Mouse (Mus musculus) mesoderm, embryonic 11.5 days (tissue): ENCODE measurements at regions not wholly inside any gene's neighbourhood (a gene's known extent, or its start where the extent isn't known, plus 50 kb on each side); places are given as distances from the start of the nearest gene placed in this dataset.
A peak's percentile ranks its signal among the peaks of the same experiment; 100 is the strongest.
"Not testable (repeated sequence)": the region's sequence is repeated elsewhere in the genome, so short reads cannot be mapped to it uniquely, and the experiment has no call there.

Source experiments
- DNase-seq: peaks from one replicate; pipeline ENCODE4 v3.0.0-alpha.2; 2012; ENCODE audit warnings: low read depth, low spot score

DNA sequence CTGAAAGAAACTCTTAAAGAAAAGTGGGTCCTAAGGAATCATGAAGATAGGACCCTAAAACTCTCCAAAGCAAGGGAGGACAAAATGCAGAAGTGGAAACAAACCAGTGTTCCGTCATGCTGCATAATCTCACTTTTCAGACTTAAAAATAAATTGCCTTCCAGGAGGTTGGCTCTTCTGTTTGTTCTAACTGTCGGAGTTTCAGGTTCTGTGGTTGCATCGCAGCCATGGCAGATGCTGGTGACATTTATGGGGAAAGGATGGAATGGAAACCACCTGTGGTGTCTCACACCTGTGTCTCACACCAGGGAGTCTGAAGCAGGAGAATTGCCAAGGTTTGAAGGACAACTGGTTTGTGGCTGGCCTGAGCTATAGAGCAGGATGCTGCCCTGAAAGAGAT, 50.9 kb upstream of the Hivep1 start:
- DNase-seq: no peak

GRCm38 (mm10) chr13:41997883-41998282, 53.9 kb upstream of the Hivep1 start:
- peak; percentile 31 for DNase-seq

DNA sequence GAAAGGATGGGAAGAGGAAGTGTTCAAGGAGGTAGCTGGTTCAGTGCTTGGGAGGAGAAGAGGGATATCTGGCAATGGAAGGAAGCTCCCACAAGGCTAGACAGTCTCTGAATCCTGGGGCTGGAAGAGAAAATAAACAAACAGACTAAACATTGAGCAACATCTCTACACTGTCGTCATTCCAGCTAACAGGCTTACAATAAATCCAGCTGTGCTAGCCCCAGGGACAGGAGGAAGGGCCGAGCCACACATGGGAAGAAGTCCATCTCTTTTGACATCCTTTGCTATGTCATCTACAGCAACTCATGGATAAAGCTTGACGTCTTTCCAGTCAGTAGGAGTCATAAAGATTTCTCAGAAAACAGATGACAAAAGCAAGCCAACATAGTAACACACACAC, 57.7 kb upstream of the Hivep1 start:
- DNase-seq: no peak

DNA sequence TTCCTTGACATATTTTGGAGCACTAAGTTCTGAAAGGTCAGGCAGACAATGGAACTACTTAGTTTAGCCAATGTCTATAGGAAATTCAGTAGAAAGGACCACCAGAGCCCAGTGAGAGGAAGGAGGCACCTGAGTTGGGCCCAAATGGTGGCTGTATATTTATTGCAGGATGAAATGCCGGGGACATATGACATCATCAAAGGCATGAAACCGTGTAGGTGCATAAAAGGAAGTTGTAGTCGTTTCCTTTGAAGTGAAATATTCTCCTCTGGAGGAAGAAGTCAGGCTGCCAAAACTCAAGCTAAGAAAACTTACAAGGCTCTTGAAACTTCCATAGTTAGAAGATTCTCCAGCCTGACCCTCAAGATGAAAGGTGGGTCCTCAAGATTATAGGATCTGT, 75.9 kb upstream of the Hivep1 start:
- no peak for DNase-seq

DNA sequence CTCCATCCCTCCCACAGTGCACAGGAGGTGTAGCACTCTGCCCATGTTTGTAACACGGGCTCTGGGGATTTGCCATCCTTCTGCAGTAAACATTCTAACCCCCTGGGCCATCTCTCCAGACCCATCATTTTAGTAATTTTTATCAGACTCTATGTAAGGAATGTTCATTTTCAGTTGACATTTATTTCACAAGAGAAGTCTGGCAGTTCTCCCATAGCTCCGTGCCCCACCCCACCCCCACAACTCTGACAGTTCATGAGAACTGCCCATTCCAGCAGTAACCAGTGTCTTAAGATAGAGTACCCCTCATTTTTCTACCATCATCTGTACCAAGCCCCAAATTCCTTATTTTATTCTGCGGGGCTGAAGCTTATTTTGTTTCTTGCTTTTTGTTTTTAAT, 88.9 kb upstream of the Hivep1 start:
- no peak for DNase-seq

GRCm38 (mm10) chr13:41960960-41961359, 90.9 kb upstream of the Hivep1 start:
- DNase-seq: not testable (repeated sequence)

DNA sequence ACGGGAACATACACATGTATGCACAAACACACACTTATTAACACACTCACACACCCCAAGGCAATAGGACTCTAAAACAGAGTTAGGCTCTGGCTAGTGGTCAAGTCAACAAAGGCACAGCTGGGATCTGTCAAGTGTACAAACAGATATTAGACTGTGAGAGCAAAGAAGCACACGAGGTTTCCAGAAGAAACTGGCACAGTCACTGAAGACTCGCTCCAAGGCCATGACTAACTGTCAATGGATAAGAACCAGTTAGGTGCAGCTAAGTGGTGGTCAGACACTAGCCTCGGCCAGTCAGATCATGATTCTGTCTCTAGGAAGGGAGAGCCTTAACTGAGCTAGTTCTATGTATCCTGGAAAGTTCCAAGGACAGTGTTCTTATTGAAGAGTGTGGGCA, 93.9 kb upstream of the Hivep1 start:
- DNase-seq: no peak

DNA sequence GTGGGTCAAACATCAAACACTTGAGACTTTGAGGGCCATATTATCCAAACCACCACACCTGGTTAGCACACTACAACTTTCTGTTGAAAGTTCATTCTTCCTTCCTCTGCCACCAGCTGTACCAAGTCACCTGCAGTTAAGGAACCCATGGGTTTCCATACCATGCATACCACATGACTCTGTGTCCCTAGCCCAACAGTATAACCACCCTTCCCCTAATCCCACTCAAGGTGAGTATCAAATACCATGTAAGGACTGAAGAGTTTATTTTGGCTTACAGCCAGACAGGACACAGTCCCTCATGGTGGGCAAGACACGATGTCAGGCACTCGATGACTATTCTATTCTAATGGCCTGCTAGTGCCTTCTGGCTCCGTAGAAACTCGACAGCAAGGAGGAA, 95.9 kb upstream of the Hivep1 start:
- no peak for DNase-seq

DNA sequence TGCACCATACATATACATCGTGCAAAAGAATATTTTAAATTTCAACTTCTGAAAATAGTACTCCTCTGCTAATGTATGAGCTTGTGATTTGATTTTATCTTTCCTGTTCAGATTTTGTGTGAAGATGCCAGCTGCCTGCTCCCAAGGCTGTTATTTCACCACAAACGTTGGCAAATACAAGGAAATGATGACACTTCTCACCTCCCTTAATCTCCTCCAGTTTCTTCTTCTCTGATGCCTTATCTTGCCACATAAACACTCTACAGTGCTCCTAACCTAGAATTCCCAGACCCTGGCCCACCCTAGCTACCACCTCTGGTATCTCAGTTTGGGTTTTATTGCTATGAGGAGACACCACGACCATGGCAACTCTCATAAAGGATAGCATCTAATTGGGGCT, 96.6 kb upstream of the Hivep1 start:
- DNase-seq: no peak

- no peak for DNase-seq
Measured at GRCm38 (mm10) chr13:41952453-41952852, 99.4 kb upstream of the Hivep1 start.

- DNase-seq: no peak
Measured at GRCm38 (mm10) chr13:41948241-41948640, 100.8 kb upstream of the Adtrp start.

DNA sequence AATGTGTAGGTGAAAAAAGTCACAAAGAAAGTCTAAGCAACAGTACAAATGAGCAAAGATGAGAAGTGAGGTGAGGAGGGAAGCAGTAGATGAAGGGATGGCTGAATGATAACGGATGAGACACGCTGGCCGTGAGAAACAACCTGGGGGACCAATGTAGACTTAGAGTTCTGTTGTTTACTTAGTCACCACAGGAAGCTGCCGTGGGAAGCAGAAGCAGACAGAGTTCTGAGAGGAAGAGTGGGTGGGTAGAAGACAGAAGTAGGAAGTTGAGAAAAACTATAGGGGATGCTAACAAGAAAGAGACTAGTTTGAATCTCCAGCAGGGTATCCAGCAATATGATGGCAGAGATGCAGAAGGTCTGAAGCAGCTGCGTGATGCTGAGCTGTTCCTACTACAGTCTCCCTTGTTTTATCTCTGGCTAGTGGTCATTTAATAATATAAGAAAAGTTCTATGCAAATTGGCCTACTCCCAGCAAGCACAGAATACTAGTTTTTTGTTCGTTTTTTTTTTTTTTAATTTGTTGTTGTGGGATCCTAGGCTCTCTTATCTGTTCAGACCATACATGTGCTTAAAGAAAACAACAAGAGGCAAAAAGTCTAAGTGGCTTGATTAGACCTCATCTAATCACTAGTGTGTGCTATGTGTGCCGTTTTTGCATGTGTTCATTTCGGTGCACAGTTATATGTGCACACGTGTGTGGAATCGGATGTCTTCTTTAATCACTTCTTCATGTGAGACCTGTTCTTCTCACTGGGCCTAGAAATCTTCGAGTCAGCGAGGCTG, 85.0 kb upstream of the Adtrp start:
- no peak for DNase-seq

- peak; percentile 11 for DNase-seq
Measured at GRCm38 (mm10) chr13:41929768-41930167, 82.3 kb upstream of the Adtrp start.

DNA sequence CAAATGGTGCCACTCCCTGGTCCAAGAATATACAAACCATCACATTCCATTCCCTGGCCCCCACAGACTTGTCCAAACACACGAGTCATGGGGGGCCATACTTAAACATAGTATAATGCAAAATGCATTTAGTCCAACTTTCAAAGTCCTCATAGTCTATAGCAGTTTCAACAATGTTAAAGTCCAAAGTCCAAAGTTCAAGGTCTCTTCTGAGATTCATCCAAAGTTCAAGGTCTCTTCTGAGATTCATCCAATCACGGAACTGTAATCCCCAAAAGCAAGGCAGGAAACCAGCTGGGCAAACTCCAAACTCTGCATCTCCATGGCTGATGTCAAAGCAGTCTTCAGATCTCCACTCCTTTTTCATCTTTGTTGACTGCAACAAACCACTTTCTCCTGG, 78.4 kb upstream of the Adtrp start:
- not testable (repeated sequence) for DNase-seq

DNA sequence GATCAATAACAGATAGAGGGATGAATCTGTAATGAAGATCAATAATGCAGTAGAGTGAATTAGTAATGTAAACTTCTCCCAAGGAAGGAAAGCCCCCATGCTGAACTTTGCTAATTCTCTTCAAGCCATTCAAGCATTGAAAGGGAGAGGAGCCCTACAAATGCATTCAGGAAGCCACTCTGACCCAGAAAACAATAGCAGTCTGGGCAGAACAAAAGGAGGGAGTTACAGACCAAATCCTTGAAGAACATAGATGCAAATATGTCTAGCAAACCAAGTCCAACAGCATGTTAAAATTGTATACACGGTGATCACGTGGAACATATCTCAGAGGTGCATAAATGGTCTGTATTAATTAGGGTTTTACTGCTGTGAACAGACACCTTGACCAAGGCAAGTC, 77.7 kb upstream of the Adtrp start:
- no peak for DNase-seq

GRCm38 (mm10) chr13:41921178-41921577, 73.7 kb upstream of the Adtrp start:
- no peak for DNase-seq

GRCm38 (mm10) chr13:41918525-41918924, 71.0 kb upstream of the Adtrp start:
- no peak for DNase-seq

DNA sequence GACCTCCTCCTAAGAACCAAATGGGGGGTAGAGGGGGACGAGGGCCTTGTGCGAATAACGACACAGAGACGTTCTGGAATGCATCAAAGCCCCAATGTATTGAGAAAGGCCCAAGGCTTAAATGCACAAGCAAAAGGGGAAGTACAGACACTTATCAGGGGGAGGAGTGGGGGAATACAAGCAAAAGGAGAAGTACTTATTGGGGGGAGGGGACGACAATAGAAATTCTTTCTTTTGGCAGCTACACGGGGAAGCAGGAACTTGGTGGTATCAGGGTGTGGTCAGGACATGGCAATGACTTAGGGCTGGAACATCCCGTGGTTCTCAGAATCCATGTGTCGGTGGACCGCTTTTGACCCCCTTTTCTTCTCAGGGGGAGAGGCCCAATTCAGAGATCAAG, 68.3 kb upstream of the Adtrp start:
- DNase-seq: not testable (repeated sequence)

DNA sequence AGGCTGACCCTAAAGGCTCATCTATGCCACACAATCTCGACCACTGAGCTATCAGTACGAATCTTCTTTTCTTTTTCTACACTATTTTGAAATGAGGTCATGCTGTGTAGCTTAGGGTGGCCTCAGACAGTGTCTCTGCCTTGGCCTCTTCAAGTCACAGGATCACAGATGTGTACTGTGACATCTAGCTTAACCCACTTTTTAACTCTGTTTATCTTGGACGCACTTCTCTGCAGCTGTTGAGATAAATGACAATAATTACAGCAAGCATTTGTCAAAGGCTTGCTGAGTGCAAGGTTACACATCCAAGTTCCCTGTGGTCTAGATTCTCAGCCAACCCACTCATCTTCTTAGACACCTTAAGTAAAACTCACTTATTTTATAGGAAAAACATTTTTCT, 63.3 kb upstream of the Adtrp start:
- DNase-seq: no peak

GRCm38 (mm10) chr13:41910236-41910635, 62.8 kb upstream of the Adtrp start:
- no peak for DNase-seq

DNA sequence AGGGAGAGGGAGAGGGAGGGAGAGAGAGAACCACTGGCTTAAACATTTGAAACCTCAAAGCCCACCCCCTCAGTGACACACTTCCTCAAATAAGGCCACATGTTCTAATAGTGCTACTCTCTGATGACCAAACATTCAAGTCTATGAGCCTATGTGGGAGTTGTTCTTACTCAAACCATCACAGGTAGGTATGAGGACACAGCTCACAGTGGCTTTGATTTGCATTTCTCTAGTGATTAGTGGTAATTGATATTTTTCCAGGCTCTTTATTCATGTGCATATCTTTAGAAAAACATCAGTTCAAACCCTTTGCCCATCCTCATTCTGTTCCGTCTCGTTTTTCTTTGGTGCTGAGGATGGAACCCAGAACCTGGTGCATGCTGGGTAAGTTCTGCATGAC, 59.5 kb upstream of the Adtrp start:
- DNase-seq: no peak

GRCm38 (mm10) chr13:41903286-41903685, 55.8 kb upstream of the Adtrp start:
- DNase-seq: no peak

GRCm38 (mm10) chr13:41899837-41900463, 52.5 kb upstream of the Adtrp start:
- no peak for DNase-seq
